Mouse (Mus musculus): ENCODE measurements around the gene Prpf4. TPM values are rescaled to one million over a fixed set of nuclear protein-coding genes. Genes with fewer than 3 reads are reported as not detected.

Prpf4 gene
- total RNA-seq (2022): 10 to 100 TPM; 12.6 to 16.1 (median 14.0) TPM

- DNase-seq (ENCODE audit: low spot score in 2 of 2): peak; percentile 99
Observed at GRCm38 (mm10) chr4:62408601-62409282, at the start of gene Prpf4, which contains the start of gene Cdc26. Gene Prpf4, plus strand, starts transcription at chr4:62408797. Gene Cdc26, minus strand, starts transcription at chr4:62408642.

DNA sequence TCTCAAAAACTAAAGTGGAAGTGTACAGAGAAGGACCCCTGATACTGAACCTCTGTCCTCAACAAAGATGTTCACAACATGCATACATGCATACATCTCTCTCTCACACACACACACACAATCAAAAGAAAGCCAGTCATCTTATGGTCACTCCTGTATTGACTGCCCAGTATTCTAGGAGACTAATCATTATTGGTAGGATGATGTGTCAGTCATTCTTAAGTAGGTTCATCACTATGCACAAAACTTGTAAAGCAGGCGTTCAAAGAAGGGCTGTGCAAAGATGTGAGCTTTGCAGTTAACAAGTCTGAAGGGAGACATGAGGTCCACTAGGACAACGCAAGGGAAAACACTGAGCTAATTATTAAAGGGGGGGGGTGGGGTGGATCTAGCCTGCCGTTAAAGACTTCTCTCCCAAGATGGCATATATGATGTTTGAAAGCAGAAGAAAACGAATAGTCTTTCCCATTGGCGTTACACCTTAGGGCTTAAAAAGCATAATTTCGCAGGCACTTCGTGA, 49.3 kb upstream of the Prpf4 start:
- no peak for DNase-seq (ENCODE audit: low spot score in 2 of 2)

- peak; percentile 97 for DNase-seq (ENCODE audit: low spot score in 2 of 2)
Observed at GRCm38 (mm10) chr4:62360088-62360804, 48.4 kb upstream of the Prpf4 start, which contains the start of the genes Fkbp15 and Slc31a1. Gene Fkbp15, minus strand, starts transcription at chr4:62360548. Gene Slc31a1, plus strand, starts transcription at chr4:62360727.

GRCm38 (mm10) chr4:62360805-62361455, 47.7 kb upstream of the Prpf4 start:
- DNase-seq (ENCODE audit: low spot score in 2 of 2): no peak

GRCm38 (mm10) chr4:62361571-62361970, 47.0 kb upstream of the Prpf4 start:
- DNase-seq (ENCODE audit: low spot score in 2 of 2): no peak

DNA sequence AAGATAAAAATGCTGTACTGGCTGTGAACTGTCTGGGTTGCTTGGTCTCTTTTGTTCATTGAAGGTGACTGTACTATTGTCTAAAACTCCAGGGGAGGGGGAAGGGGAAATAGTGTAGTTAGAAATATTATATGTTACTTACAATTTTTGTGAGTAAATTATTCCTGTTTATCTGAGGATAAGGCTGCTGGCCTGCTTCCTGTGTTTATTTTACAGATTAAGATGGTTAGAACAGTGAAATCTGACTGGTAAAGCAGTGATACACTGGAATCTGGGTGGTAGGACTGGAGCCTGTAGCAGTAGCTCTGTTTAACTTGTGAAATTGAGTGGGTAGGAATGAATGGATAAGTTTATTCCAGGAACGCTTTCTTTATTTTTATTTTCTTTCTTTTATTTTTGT, 46.6 kb upstream of the Prpf4 start:
- no peak for DNase-seq (ENCODE audit: low spot score in 2 of 2)

DNA sequence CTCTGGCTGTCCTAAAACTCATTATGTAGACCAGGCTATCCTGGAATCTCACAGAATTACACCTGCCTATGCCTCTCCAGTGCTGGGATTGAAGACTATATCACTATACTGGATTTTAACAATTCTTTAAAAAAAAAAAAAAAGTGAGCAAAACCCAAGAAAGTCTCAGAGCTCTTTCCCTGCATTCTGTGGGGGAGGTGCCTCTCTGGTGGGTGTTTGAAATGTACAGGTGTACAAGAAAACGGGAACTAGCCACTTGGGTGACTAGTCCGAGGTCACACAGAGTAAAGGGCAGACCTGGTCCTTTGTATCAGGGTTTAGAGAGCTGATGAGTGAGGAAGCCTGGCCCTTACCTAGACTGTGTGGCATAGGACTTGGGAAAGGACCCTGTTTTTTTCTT, 46.2 kb upstream of the Prpf4 start:
- DNase-seq (ENCODE audit: low spot score in 2 of 2): no peak

GRCm38 (mm10) chr4:62364299-62364698, 44.3 kb upstream of the Prpf4 start:
- DNase-seq (ENCODE audit: low spot score in 2 of 2): no peak

GRCm38 (mm10) chr4:62366291-62366690, 42.3 kb upstream of the Prpf4 start:
- no peak for DNase-seq (ENCODE audit: low spot score in 2 of 2)

DNA sequence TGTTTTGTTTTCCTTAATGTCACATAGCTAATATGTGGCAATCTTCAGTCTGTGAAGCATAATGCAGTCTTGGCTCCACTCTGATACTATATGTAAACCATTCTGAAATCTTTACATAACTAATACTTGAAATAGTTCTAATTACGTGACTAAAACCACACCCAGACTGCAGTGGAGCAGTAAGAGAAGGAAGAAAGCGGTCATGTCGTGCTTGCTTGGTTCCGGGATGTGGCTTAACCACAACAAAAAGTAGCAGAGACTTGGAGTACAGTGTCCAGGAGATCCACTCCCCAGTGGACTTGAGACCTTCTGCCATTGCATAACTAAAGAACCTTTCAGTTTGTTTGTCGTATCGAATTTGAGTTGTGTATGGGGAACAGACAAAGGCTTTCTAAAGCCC, 41.0 kb upstream of the Prpf4 start:
- DNase-seq (ENCODE audit: low spot score in 2 of 2): no peak

DNA sequence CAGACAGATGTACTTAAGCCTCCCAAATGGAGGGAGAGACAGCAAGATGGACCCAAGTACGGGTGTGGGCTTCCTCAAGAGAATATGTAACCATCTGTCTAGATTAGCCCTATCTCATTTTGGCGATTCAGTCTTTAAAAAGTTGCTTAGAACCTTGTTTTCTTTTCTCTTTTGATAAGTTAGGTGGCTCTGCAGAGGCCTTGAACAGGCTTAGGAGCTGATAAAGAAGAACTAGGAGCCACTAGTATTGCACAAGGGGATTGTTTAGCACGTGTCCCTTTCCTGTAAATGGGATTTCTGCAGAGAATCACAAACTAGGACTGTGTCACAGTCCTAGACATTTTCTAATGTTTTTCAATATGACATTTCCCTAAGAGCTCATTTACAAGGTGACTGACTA, 39.5 kb upstream of the Prpf4 start:
- DNase-seq (ENCODE audit: low spot score in 2 of 2): no peak

DNA sequence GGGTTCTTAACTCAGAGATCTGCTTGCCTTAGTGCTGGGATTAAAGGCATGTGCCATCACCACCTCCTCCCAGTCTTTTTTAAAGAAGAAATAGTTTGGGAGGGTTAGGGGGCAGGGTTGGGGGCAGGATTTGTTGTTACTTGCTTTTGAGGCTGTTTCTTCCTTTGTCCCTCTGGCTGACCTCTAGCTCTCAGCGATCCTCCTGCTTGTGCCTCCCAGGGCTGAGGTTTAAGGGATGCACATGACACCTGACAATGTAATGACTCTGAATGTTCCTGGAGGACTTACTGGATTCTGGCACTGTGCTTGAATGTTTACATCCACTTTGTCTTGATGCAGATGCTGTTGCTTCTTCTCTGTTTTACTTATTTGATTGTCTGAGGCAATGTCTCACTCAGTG, 36.2 kb upstream of the Prpf4 start:
- no peak for DNase-seq (ENCODE audit: low spot score in 2 of 2)

DNA sequence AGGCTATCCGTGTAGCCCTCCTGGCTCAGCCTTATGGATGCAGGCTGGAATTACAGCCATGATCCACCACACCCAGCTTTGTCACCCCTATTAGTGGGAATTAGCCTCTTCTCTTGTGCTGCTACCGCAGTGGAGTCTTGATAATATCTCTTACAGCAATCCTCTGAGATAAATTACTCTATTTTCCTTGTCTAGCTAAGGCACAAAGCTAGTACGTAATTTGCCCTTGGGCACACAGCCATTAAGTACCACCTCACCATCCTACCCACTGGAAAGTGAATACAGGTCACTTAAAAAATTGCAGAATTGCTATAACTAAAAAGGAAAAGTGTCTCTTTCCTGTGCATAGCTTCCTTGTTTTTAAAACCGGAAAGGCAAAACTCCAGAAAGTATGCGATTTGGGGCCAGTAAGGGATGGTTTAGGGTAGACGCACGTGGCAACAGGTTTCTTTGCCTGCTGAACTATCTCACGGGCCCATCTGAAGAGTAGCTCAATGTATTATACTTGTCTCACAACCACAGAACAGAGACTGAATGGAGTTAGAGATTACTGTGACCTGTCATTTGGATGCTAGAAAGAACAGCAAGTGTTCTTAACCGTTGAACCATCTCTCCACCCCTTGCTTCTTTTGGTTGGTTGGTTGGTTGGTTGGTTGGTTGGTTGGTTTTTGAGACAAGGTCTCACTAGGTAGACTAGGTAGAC, 35.6 kb upstream of the Prpf4 start:
- no peak for DNase-seq (ENCODE audit: low spot score in 2 of 2)

- no peak for DNase-seq (ENCODE audit: low spot score in 2 of 2)
Observed at GRCm38 (mm10) chr4:62373668-62374067, 34.9 kb upstream of the Prpf4 start.

DNA sequence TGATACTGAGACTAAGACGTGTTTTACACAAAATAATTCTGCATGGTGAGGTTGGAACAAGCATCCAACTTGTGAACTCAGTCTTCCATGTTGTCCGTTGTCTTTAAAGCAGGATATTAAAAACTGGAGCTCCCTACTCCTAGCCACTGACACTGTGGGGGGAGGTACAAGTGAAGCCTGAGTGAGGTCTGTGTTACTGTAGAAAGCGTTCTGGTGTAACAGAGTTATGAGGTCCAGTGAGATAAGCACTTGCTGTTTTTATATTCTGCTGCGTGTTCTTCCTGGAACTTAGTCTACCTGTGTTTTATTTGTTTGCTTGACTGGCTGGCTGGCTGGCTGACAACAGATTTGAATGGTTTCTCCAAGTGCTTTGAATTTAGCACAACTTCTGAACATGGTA, 34.3 kb upstream of the Prpf4 start:
- DNase-seq (ENCODE audit: low spot score in 2 of 2): no peak

DNA sequence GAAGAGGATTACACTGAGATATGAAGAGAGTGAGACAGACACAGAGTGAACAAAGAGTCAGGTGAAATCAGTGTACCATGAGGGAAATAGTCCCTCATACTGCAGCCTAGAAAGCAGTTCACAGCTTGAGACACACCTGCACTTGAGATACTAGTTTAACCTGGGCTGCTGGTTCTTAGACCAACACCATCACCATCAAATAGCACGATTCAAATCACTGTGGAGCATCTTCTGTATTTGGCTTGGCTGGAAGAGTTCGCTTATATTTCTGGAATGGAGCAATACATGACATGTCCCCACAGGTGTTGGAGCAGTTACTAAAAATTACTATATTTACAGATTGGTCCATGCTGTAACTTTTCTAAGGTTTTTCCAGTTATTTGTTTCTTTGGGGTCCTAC, 32.5 kb upstream of the Prpf4 start:
- DNase-seq (ENCODE audit: low spot score in 2 of 2): no peak

DNA sequence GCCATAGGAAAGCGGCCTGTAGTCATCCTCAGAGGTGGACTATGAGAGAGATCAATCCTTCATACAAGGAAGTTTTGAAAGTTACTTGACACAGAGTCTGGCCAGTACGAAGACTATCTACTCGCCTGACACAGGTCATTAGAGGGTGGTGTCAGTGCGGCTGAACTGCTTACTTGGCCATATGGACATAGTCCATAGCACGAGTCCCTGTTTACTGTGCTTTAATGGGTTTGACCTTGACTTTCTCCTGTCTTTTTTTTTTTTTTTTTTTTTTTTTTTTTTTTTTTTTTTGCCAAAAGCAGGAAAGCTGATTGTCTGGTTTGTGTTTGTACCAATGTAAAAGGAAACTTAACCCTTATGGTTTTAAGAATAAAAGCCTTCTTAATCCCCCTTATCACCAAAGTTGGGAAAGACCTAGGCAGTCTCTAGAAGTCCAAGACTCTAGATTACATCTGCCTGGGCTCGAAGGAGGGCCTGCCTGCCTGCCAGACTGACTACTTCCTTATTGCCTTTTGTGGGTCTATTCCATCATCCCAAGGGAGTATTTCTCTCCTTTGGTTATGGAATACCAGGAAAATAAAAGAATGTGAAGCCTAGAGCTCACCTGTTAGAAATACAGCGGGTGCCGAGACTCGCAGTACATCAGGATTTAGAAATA, 28.7 kb upstream of the Prpf4 start:
- DNase-seq (ENCODE audit: low spot score in 2 of 2): no peak

DNA sequence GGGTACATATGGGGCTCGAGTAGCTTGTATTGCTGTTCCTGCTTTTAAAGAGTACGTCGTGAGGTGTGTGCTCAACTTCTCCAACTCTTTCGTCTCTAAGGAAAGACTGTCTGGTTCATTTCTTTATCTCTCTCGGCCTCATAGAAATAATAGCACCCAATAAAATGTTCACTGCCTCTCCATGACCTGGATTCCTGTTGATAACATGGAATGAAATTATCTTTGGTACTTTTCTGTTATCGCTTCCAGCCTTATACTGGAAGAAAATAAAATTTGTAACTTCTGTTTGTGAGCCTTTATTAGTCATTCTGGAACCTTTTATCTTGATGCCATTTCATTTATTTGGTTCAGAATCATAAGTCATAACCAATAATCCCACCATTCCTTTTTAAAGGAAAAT, 25.4 kb upstream of the Prpf4 start:
- no peak for DNase-seq (ENCODE audit: low spot score in 2 of 2)

DNA sequence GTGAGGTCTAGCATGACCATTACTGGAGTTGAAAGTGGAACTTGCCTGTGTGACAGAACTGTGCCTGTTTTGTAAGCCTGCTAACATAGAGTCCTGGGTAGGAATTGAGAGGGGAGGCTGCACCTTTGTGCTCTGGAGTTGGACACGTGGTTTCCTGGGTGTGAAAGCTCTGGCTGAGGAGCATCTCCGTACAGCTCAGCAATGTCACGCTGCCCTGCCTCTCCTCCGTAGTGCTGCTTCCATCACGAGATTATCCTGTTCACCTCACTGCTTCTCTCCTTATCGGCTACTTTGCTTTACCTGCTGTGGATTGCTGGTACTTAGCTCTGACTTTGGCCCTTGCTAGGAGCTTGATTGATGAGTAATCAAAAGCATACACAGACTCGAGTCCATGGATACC, 24.8 kb upstream of the Prpf4 start:
- DNase-seq (ENCODE audit: low spot score in 2 of 2): no peak

DNA sequence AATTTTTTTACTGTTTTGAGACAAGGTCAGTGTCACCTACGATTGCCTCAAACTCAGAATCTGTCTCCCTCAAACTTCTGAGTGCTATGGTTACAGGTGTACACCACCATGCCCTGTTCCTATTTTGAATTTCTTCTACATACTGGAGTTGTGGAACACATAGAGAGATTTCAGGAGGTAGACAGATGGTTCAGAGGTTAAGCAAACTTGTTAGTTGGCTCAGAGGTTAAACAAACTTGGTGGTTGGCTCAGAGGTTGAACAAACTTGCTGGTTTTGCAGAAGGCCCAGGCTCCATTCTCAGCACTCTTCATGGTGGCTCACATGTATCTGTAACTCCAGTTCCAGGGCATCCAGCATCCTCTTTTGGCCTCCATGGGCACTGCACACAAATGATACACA, 24.4 kb upstream of the Prpf4 start:
- no peak for DNase-seq (ENCODE audit: low spot score in 2 of 2)

GRCm38 (mm10) chr4:62385439-62385838, 23.2 kb upstream of the Prpf4 start:
- no peak for DNase-seq (ENCODE audit: low spot score in 2 of 2)

Measured in layer of hippocampus, adult 8-10 months (tissue).